Mouse (Mus musculus) liver, embryonic 12.5 days (tissue): ENCODE measurements at regions not wholly inside any gene's neighbourhood (a gene's known extent, or its start where the extent isn't known, plus 50 kb on each side); places are given as distances from the start of the nearest gene placed in this dataset.

Experiments used
- ATAC-seq: fragments of 200-750 bp; cut with Nextera tagmentation; 2 replicates; pipeline ENCODE4 v1.8.0; 2017; ENCODE audit warnings: moderate number of reproducible peaks, mild to moderate bottlenecking, moderate library complexity
- H3K27ac ChIP-seq: fragments of 300-500 bp; sonication (generic); 2 replicates; pipeline ENCODE4 v1.5.1; 2016; ENCODE audit warnings: mild to moderate bottlenecking
- H3K27me3 ChIP-seq: fragments of 300-500 bp; sonication (generic); replicated peaks from 2 replicates; pipeline ENCODE4 v1.6.1; 2016; ENCODE audit warnings: mild to moderate bottlenecking, moderate library complexity
- H3K36me3 ChIP-seq: fragments of 300-500 bp; sonication (generic); 2 replicates; pipeline ENCODE4 v1.6.1; 2016; ENCODE audit warnings: mild to moderate bottlenecking, moderate library complexity
- H3K4me1 ChIP-seq: fragments of 300-500 bp; sonication (generic); 2 replicates; pipeline ENCODE4 v1.6.1; 2016
- H3K4me2 ChIP-seq: fragments of 300-500 bp; sonication (generic); 2 replicates; pipeline ENCODE4 v1.6.1; 2016; ENCODE audit warnings: mild to moderate bottlenecking, moderate library complexity
- H3K4me3 ChIP-seq: fragments of 300-500 bp; sonication (generic); 2 replicates; pipeline ENCODE4 v1.5.1; 2016; ENCODE audit warnings: mild to moderate bottlenecking, moderate library complexity
- H3K9ac ChIP-seq: fragments of 300-500 bp; sonication (generic); 2 replicates; pipeline ENCODE4 v1.6.1; 2016; ENCODE audit warnings: mild to moderate bottlenecking, moderate library complexity
- H3K9me3 ChIP-seq: fragments of 300-500 bp; sonication (generic); replicated peaks from 2 replicates; pipeline ENCODE4 v1.6.1; 2016; ENCODE audit warnings: mild to moderate bottlenecking, moderate library complexity
- WGBS: fragments of 180-500 bp; shearing (Covaris S2); methylation state at CpG from one replicate; pipeline ENCODE4 v1.1.7; 2016; ENCODE audit not compliant: insufficient replicate concordance; 5-methylcytosine and 5-hydroxymethylcytosine counted together

GRCm38 (mm10) chr19:28776868-28777267 is 58.0 kb upstream of the Slc1a1 start:
- no peaks in the 10 kb centered on the region for H3K4me1 ChIP-seq
- no peak overlapping the region for H3K9ac ChIP-seq
- no peak overlapping the region for H3K4me3 ChIP-seq
- H3K36me3 ChIP-seq, result no peaks in the 10 kb centered on the region
- H3K4me2 ChIP-seq, result no peak overlapping the region
- H3K9me3 ChIP-seq, result no peaks in the 10 kb centered on the region
- H3K27ac ChIP-seq, result no peak overlapping the region
- no peak for ATAC-seq
- no peaks in the 10 kb centered on the region for H3K27me3 ChIP-seq
- 30% methylated on average over 4 of the region's 4 CpGs for WGBS

GRCm38 (mm10) chr19:28777674-28778073 is 57.2 kb upstream of the Slc1a1 start:
- H3K27me3 ChIP-seq, result no peaks in the 10 kb centered on the region
- H3K9me3 ChIP-seq, result no peaks in the 10 kb centered on the region
- H3K4me3 ChIP-seq, result no peak overlapping the region
- ATAC-seq, result no peak
- WGBS, result 37% methylated on average over 2 of the region's 2 CpGs
- no peaks in the 10 kb centered on the region for H3K4me1 ChIP-seq
- H3K36me3 ChIP-seq, result no peaks in the 10 kb centered on the region
- H3K9ac ChIP-seq, result no peak overlapping the region
- H3K4me2 ChIP-seq, result no peak overlapping the region
- no peak overlapping the region for H3K27ac ChIP-seq

- WGBS, result 59% methylated on average over 4 of the region's 4 CpGs
- no peak for ATAC-seq
- no peaks in the 10 kb centered on the region for H3K4me1 ChIP-seq
- H3K9me3 ChIP-seq, result no peaks in the 10 kb centered on the region
- H3K27ac ChIP-seq, result no peak overlapping the region
- H3K4me3 ChIP-seq, result no peak overlapping the region
- no peaks in the 10 kb centered on the region for H3K36me3 ChIP-seq
- no peak overlapping the region for H3K9ac ChIP-seq
- no peak overlapping the region for H3K4me2 ChIP-seq
- no peaks in the 10 kb centered on the region for H3K27me3 ChIP-seq
Observed at GRCm38 (mm10) chr19:28778386-28778785, 56.5 kb upstream of the Slc1a1 start.

GRCm38 (mm10) chr19:28781971-28782370 is 52.9 kb upstream of the Slc1a1 start:
- Histone ChIP-seq H3K27ac (no peak overlapping the region), H3K9me3 (no peaks in the 10 kb centered on the region), H3K36me3 (no peaks in the 10 kb centered on the region), H3K4me1 (no peaks in the 10 kb centered on the region), H3K27me3 (no peaks in the 10 kb centered on the region), H3K4me2 (no peak overlapping the region), H3K4me3 (no peak overlapping the region), H3K9ac (no peak overlapping the region)
- 67% methylated on average over 2 of the region's 2 CpGs for WGBS
- ATAC-seq, result no peak
